Mouse (Mus musculus) retina, postnatal 1 day (tissue): Measurements from ENCODE around the gene Adpgk.
"Not testable (repeated sequence)": the region's sequence is repeated elsewhere in the genome, so short reads cannot be mapped to it uniquely, and the experiment has no call there.

Experiments
- DNase-seq: peaks from one replicate; pipeline ENCODE4 v3.0.0-alpha.2; 2012

Gene Adpgk

GRCm38 (mm10) chr9:59291688-59292492 is 532 bp downstream of the Adpgk start:
- no peak for DNase-seq

DNA sequence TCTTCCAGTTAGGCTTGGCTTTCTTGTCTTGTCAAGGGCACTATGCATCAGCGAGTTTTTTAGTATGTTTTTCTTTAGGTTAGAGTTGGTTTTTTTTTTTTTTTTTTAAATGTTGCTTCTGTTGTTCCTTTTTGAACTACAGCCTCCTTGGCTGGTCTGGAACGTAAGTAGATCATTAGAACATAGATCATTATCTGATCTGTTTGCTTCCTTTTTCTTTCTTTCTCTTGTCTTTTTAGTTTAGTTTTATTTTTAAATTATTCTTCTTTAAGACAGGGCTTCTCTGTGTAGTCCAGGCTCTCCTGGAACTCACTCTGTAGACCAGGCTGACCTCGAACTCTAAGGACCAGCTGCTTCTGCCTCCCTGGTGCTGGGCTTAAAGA is 1.1 kb downstream of the Adpgk start:
- DNase-seq, result no peak

- no peak for DNase-seq
These were observed 5.1 kb downstream of the Adpgk start for GRCm38 (mm10) chr9:59296419-59296818.

GRCm38 (mm10) chr9:59307890-59308289 is 16.5 kb downstream of the Adpgk start:
- DNase-seq, result no peak

GRCm38 (mm10) chr9:59310582-59311283 is 19.4 kb downstream of the Adpgk start:
- DNase-seq, result no peak

DNA sequence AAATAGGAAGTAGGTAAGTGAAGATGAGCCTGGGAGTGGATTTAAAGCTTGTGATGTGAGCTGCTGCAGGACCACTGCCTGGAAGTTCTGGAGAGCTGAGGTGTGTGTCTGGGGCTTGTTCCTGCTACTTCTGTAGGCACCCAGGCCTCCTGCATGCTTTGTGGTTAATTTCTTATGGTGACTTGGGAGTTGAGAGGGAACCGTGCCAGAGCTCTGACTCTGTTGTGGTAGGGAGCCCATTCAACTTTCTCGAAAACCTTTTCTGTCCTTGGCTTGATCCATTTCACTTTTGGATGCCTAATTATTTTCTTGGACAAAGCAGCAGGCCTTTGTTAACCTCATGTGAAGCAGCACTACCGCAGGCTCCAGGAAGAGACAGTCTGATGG is 19.9 kb downstream of the Adpgk start:
- DNase-seq, result no peak

DNA sequence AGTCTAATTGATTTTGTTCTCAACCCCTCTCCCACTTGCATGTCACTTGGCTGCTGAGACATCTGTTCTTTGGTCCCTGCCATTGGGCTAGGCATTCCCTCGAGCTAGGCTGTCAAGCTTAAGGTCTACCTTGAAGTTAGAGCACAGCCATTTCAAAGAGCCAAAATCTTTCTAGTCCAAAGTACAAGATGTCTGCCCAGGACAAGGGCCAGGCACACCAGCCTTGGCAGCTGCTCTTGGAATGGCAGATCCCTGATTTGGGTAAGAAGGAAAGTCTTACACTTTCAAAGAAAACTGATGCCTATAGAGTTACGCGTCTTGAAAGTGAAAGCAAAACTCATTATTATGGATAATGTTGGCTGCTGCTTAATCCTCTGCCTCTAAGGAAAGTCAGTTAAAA is 24.8 kb downstream of the Adpgk start:
- no peak for DNase-seq

GRCm38 (mm10) chr9:59324351-59324750 is 33.0 kb downstream of the Adpgk start:
- DNase-seq, result peak; percentile 6

DNA sequence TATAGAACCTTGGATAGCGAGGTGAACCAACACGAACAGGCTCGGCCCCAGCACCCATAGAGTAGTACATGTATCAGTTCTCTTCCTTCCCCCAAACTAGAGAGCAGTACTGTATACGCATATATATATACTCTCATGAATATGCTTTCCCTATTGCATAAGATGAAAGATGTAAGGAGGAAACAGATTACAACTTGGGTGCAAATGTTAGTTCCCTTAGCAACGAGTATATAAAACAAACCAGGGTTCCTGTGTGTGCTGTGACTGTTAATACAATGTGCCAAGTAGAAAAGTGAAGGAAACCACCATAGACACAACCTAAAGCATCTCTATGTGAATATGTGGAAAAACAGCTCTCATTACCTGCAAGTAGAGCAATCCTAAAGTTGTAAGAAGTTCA is 38.7 kb downstream of the Adpgk start:
- DNase-seq, result no peak

DNA sequence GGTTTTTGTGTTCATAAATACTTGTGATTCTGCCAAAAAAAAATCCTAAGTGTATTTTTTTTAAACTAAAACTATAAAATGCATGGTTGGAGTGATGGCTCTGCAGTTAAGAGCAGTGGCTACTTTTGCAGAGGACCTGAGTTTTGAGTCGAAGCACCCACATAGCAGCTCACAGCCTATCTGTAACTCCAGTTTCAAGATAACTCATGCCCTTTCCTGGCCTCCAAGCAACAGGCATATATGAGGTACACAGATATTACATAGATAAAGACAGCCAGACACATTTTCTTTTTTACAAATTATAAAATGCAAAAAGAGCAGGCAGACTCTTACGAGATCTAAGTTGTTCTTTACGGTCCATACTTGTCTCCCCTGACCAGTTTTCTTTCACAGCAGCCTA is 45.2 kb downstream of the Adpgk start:
- DNase-seq, result no peak

- no peak for DNase-seq
These were observed 46.5 kb downstream of the Adpgk start for GRCm38 (mm10) chr9:59337889-59338288.

GRCm38 (mm10) chr9:59338411-59338810 is 47.1 kb downstream of the Adpgk start:
- DNase-seq, result no peak

DNA sequence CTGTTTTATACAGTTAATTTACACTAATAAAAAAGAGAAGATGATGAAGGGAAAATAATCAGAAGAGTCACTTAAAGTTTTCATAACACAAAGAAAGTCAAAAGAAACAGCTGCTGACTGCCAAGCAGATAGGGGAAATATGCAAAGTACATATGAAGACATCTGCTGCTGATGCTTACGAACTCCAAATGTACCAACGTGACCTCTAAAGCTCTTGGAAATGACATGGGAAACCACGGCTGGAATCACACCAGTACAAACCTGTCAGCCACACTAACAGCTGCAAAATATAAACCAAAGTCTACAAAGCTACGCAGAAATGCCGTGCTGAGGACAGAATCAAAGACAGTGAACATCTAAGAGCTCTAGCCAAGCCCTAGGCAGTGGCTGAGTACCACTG is 47.7 kb downstream of the Adpgk start:
- DNase-seq, result no peak

- peak; percentile 15 for DNase-seq
These were observed 48.6 kb downstream of the Adpgk start for GRCm38 (mm10) chr9:59340002-59340401.

GRCm38 (mm10) chr9:59346176-59346575 is 54.8 kb downstream of the Adpgk start:
- DNase-seq, result no peak

DNA sequence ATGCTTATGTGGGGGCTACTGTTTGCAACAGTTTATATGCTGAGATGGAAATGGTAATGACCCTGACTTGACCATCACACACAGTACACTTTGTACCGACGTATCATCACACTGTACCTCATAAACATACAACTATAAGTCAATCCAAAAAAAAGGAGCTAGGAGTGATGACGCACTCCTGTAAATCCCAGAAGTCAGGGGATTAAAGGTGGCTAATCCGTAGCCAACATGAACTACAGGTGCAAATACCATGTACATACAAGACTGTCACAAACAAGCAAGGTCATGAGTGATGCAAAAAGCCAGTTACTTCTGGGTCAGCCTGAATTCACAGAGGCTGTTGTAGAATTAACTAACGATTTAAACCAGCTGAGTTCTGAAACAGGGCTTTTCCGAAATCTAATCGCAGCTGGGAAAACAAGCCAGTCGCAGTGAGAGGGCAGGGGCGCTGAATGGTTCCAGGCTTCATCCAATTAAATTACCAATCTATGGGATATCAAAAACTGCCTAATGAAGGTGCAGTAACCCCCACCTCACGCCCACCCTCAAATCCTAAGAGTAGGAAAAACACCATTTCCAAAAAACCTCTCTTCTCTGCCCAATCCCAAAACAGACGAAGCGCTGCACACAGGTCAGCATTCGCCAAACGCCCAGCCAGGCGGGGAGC is 61.4 kb downstream of the Adpgk start:
- peak; percentile 50 for DNase-seq

DNA sequence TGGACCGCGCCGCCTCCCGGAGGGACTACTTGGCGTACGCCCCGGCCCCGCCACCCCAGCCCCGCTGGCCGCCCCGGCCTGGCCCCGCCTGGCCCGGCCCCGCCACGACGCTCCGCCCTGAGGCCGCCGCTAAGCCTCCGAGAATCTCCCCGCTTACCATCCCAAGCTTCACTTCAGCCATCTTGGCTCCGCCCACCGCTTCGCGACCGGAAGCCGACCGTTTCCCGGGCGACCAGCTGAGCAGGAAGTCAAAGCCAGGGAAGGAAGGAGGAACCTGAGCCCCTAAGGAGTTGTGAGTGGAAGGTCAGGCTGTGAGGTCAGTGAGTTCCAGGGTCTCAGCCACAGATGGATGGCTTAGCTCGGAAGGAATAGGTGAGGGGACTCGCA is 61.9 kb downstream of the Adpgk start, which contains the start of gene Bbs4:
Bbs4 (minus strand) TSS at position 256 of the 387 bp plus-strand sequence.
- peak; percentile 95 for DNase-seq

- DNase-seq, result peak; percentile 7
These were observed 66.7 kb downstream of the Adpgk start for GRCm38 (mm10) chr9:59358041-59358440.

- not testable (repeated sequence) for DNase-seq
These were observed 69.1 kb downstream of the Adpgk start for GRCm38 (mm10) chr9:59360487-59360886.

DNA sequence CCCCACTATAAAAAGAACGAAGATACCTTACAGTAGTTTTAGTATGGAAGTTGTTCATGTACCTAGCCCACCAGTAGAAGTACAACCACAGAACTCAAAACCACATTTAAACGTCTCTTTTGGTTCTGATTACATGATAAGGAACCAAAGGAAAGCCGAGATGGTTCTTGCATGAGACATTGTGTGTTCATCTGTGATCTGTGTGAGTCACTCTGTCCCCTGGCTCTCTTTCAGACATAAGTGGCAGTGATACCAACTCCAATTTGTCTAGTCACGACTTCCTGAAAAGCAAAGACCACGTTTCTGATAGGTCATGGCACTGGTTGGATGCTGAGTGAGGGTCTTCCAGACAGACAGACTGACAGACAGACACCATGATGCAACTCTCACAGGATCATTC is 77.9 kb downstream of the Adpgk start:
- DNase-seq, result no peak

DNA sequence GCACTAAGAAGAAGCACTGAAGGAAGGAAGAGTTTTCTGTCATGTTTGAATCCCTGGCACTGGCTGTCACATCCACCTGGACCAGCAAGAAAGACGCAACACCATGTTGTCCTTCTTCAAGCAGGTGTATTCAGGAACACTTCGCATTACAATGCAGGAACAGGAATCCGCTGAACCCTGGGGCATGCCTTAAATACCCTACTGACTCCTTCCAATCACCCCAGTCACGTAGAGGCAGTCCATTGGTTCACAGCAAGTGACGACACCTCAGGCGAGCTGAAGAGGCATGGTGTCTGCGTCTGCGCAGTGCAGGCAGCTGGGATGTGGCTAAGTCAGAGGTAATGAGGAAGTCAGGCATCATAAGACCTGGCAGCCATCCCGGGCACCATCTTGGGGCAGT is 78.3 kb downstream of the Adpgk start:
- DNase-seq, result no peak
